Mouse (Mus musculus) limb, embryonic 13.5 days (tissue): Measurements from ENCODE around the gene Trim56. TPM values are rescaled to one million over a fixed set of nuclear protein-coding genes. Genes with fewer than 3 reads are reported as not detected.

Source experiments
- ATAC-seq: fragments of 200-750 bp; cut with Nextera tagmentation; 2 replicates; pipeline ENCODE4 v1.8.0; 2017; ENCODE audit warnings: low read depth, moderate number of reproducible peaks, moderate TSS enrichment; ENCODE audit not compliant: low FRiP score
- H3K27ac ChIP-seq: fragments of 300-500 bp; sonication (generic); 2 replicates; pipeline ENCODE4 v1.5.1; 2015; ENCODE audit warnings: inconsistent platforms, mild to moderate bottlenecking, moderate library complexity
- H3K27me3 ChIP-seq: fragments of 300-500 bp; sonication (generic); 2 replicates; pipeline ENCODE4 v1.6.1; 2015; ENCODE audit warnings: mild to moderate bottlenecking, inconsistent platforms
- H3K36me3 ChIP-seq: fragments of 300-500 bp; sonication (generic); 2 replicates; pipeline ENCODE4 v1.6.1; 2015; ENCODE audit warnings: inconsistent platforms, mild to moderate bottlenecking, moderate library complexity
- H3K4me1 ChIP-seq: fragments of 300-500 bp; sonication (generic); 2 replicates; pipeline ENCODE4 v1.6.1; 2015; ENCODE audit warnings: inconsistent platforms
- H3K4me2 ChIP-seq: fragments of 300-500 bp; sonication (generic); replicated peaks from 2 replicates; pipeline ENCODE4 v1.6.1; 2015; ENCODE audit warnings: inconsistent platforms, mild to moderate bottlenecking, moderate library complexity
- H3K4me3 ChIP-seq: fragments of 300-500 bp; sonication (generic); 2 replicates; pipeline ENCODE4 v1.5.1; 2015; ENCODE audit warnings: moderate library complexity, mild to moderate bottlenecking, inconsistent platforms
- H3K9ac ChIP-seq: fragments of 300-500 bp; sonication (generic); 2 replicates; pipeline ENCODE4 v1.6.1; 2015; ENCODE audit warnings: mild to moderate bottlenecking, inconsistent platforms
- H3K9me3 ChIP-seq: fragments of 300-500 bp; sonication (generic); 2 replicates; pipeline ENCODE4 v1.6.1; 2016; ENCODE audit warnings: inconsistent platforms
- WGBS: fragments of 180-500 bp; shearing (Covaris S2); methylation state at CpG from one replicate; pipeline ENCODE4 v1.1.7; 2015; 5-methylcytosine and 5-hydroxymethylcytosine counted together
- polyA plus RNA-seq: library from polyadenylated mRNA; unstranded; fragments of >200 nt; fragmentation: Nextera tagmentation; extraction: Ambion mirVana; gene quantifications from 2 replicates; pipeline ENCODE4 v1.2.1, GENCODE M21; 2015

The Trim56 gene
- polyA plus RNA-seq, 1 experiment from 2014 or later: 6.9 TPM

- Histone ChIP-seq H3K9me3 (no peaks in the 10 kb centered on the region), H3K9ac (no peak overlapping the region), H3K27ac (no peak overlapping the region), H3K4me2 (no peak overlapping the region), H3K36me3 (no peaks in the 10 kb centered on the region), H3K27me3 (no peaks in the 10 kb centered on the region), H3K4me1 (no peaks in the 10 kb centered on the region), H3K4me3 (no peak overlapping the region)
- ATAC-seq: no peak
- 92% methylated on average over 8 of the region's 8 CpGs for WGBS
These were observed 28.6 kb downstream of the Trim56 start for GRCm38 (mm10) chr5:137087410-137087809.

- Histone ChIP-seq H3K9ac (no peak overlapping the region), H3K9me3 (no peaks in the 10 kb centered on the region), H3K27me3 (no peaks in the 10 kb centered on the region), H3K4me2 (no peak overlapping the region), H3K36me3 (no peaks in the 10 kb centered on the region), H3K4me3 (no peak overlapping the region), H3K4me1 (no peaks in the 10 kb centered on the region), H3K27ac (no peak overlapping the region)
- 78% methylated on average over 3 of the region's 3 CpGs for WGBS
- no peak for ATAC-seq
These were observed 30.3 kb downstream of the Trim56 start for GRCm38 (mm10) chr5:137085731-137086130.

GRCm38 (mm10) chr5:137085021-137085420, 31.0 kb downstream of the Trim56 start:
- no peaks in the 10 kb centered on the region for H3K9me3 ChIP-seq
- H3K27me3 ChIP-seq: no peaks in the 10 kb centered on the region
- 90% methylated on average over 6 of the region's 6 CpGs for WGBS
- no peak for ATAC-seq
- H3K4me1 ChIP-seq: no peaks in the 10 kb centered on the region
- H3K36me3 ChIP-seq: no peaks in the 10 kb centered on the region
- no peak overlapping the region for H3K4me3 ChIP-seq
- H3K9ac ChIP-seq: no peak overlapping the region
- H3K27ac ChIP-seq: no peak overlapping the region
- H3K4me2 ChIP-seq: no peak overlapping the region

DNA sequence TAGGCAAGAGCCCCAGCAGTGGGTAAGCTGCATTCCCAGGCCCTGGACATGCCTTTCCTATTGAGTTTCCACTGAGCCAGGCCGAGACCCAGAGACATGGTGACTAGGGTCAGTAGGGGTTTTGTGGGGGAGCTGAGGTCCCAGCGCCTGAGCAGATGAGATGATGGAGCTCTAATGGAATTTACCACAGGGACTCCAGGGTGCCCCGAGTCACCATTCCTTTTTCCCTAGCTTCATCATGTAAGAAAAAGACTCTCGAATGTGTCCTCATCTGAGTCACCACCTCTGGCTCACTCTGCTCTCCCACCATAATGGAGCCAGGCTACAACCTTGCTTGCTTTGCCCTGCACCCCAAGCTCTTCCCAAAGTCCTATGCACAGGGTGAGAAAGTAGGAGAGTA, 33.0 kb downstream of the Trim56 start:
- no peak overlapping the region for H3K27ac ChIP-seq
- 82% methylated on average over 4 of the region's 4 CpGs for WGBS
- no peak overlapping the region for H3K4me3 ChIP-seq
- ATAC-seq: no peak
- H3K9me3 ChIP-seq: no peaks in the 10 kb centered on the region
- no peak overlapping the region for H3K4me2 ChIP-seq
- no peaks in the 10 kb centered on the region for H3K4me1 ChIP-seq
- H3K27me3 ChIP-seq: no peaks in the 10 kb centered on the region
- no peak overlapping the region for H3K9ac ChIP-seq
- no peaks in the 10 kb centered on the region for H3K36me3 ChIP-seq

DNA sequence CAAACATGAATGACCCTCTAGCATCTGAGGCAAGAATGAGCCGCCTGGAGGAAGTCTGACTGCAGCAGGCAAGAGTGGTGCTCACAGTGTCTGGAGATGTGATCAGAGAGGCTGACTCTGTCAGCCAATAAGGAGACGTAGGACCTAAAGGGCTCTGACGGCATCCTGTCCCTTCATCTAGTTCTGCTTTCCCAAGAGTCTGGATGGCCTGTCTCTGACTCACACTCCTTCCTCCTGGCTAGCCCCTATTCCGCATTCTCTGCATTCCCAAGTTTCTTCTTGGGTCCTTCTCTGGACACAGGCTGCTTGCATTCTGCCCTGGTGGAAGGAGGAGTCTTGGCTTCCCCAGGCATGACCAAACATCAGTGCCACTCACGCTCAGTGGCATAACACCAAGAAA, 36.2 kb downstream of the Trim56 start:
- no peak overlapping the region for H3K9ac ChIP-seq
- H3K4me1 ChIP-seq: peaks cover 9% of the 10 kb centered on the region; the same call in 1 of the 2 replicates

DNA sequence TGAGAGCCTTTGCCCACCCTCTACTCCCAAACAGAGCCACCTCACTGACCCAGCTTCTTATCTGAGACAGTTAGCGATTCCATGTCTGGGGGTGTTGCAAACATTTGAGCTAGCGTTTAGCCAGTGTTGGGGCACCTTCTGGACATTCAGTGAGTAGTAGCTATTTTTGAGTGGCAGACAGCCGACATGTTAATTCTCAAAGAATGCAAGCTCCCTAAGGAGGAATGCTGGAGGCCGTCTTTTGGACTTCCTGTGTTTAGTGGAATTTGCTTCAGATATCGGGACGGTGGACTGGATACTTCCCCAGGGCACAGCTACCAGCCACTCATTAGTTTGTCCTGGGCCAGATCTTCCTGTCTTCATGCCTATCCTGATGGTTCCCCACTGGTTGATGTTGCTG, 37.4 kb downstream of the Trim56 start:
- 44% methylated on average over 6 of the region's 6 CpGs for WGBS
- no peak overlapping the region for H3K4me3 ChIP-seq
- no peaks in the 10 kb centered on the region for H3K36me3 ChIP-seq
- no peak for ATAC-seq
- no peaks in the 10 kb centered on the region for H3K9me3 ChIP-seq
- no peak overlapping the region for H3K9ac ChIP-seq
- no peak overlapping the region for H3K27ac ChIP-seq
- H3K4me2 ChIP-seq: no peak overlapping the region
- H3K4me1 ChIP-seq: peaks cover 9% of the 10 kb centered on the region; the same call in 1 of the 2 replicates
- no peaks in the 10 kb centered on the region for H3K27me3 ChIP-seq

More for the DNA sequence above, 36.2 kb downstream of the Trim56 start:
- H3K27ac ChIP-seq: no peak overlapping the region
- no peak for ATAC-seq
- no peak overlapping the region for H3K4me2 ChIP-seq
- H3K36me3 ChIP-seq: no peaks in the 10 kb centered on the region
- no peak overlapping the region for H3K4me3 ChIP-seq
- no peaks in the 10 kb centered on the region for H3K9me3 ChIP-seq
- WGBS: 50% methylated on average over 5 of the region's 5 CpGs
- H3K27me3 ChIP-seq: no peaks in the 10 kb centered on the region

- WGBS: 89% methylated on average over 14 of the region's 14 CpGs
- Histone ChIP-seq H3K4me3 (no peak overlapping the region), H3K9me3 (no peaks in the 10 kb centered on the region), H3K27ac (no peak overlapping the region), H3K4me2 (no peak overlapping the region), H3K27me3 (no peaks in the 10 kb centered on the region), H3K4me1 (peaks cover 9% of the 10 kb centered on the region; the same call in 1 of the 2 replicates), H3K9ac (no peak overlapping the region), H3K36me3 (no peaks in the 10 kb centered on the region)
- no peak for ATAC-seq
These were observed 38.0 kb downstream of the Trim56 start for GRCm38 (mm10) chr5:137078041-137078440.

- Histone ChIP-seq H3K36me3 (no peaks in the 10 kb centered on the region), H3K4me1 (peaks cover 18% of the 10 kb centered on the region), H3K4me2 (no peak overlapping the region), H3K27ac (no peak overlapping the region), H3K9me3 (no peaks in the 10 kb centered on the region), H3K4me3 (no peak overlapping the region), H3K9ac (no peak overlapping the region), H3K27me3 (no peaks in the 10 kb centered on the region)
- no peak for ATAC-seq
- 87% methylated on average over 7 of the region's 7 CpGs for WGBS
These were observed 38.8 kb downstream of the Trim56 start for GRCm38 (mm10) chr5:137077187-137077586.

DNA sequence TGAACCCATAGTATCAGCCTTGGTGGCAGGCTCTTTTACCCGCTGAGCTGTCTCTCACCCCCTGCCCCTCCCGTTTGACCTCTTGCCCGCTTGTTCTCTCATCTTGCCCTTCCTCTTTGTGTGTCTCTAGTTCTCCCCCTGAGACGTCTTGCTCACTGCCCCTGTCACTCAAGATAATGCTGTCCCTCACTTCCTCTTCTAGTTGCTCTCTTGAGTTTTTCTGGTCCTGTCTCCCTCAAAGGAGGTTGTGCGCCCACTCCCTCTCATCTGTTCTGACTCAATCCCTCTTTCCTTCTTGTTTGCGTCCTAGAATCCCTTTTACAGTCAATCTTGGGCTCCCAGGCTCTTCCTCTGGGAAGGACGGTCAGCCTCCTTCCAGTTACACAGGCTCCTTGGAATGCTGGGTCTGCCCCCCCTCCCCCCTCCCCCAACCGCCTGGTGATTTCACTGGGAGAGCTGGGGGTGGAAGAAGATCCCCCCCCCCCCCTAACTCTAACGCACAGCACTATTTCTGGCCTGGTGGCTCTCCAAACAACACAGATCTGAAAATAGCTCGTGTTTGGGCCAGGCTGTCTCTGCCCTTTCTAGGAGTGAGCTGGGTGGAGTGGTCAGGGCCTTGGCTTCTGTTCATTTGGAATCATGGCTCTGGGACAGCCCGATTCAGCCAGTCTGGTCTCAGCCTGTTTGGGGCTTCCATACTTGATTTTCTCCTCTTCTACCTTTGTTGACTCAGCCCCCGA, 39.6 kb downstream of the Trim56 start:
- H3K4me2 ChIP-seq: no peak overlapping the region
- no peaks in the 10 kb centered on the region for H3K9me3 ChIP-seq
- H3K4me1 ChIP-seq: peaks cover 24% of the 10 kb centered on the region
- H3K27me3 ChIP-seq: no peaks in the 10 kb centered on the region
- ATAC-seq: no peak
- H3K4me3 ChIP-seq: no peak overlapping the region
- H3K9ac ChIP-seq: no peak overlapping the region
- 0 out of 2 replicates have a peak overlapping the region, but pooled peaks have one; percentile 3 for H3K27ac ChIP-seq
- WGBS: 44% methylated on average over 12 of the region's 12 CpGs
- H3K36me3 ChIP-seq: no peaks in the 10 kb centered on the region

DNA sequence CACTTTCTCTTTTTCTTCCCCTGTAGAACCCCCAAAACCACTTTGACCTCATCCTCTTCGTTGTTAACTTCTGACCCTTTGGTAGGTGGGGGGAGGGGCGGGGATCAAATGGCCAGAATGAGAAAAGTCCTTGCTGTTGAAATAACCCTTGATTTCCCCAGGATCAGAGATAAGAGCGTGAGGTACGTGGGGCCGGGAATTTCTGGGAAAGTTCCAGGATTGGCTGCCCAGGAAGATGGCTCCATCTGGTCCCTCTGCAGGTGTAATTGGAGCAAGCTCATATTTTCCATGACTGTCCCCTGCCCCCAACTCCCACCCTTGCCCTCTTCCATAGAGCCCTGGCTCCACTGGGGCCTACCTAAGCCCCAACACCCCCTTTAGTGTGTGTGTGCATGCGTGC, 40.3 kb downstream of the Trim56 start:
- no peak for ATAC-seq
- Histone ChIP-seq H3K4me2 (no peak overlapping the region), H3K27me3 (no peaks in the 10 kb centered on the region), H3K9ac (no peak overlapping the region), H3K9me3 (no peaks in the 10 kb centered on the region), H3K4me1 (peaks cover 24% of the 10 kb centered on the region), H3K4me3 (no peak overlapping the region), H3K36me3 (no peaks in the 10 kb centered on the region), H3K27ac (0 out of 2 replicates have a peak overlapping the region, but pooled peaks have one; percentile 3)
- WGBS: 70% methylated on average over 6 of the region's 6 CpGs

- 30% methylated on average over 6 of the region's 6 CpGs for WGBS
- no peaks in the 10 kb centered on the region for H3K36me3 ChIP-seq
- H3K4me2 ChIP-seq: no peak overlapping the region
- H3K4me3 ChIP-seq: no peak overlapping the region
- peaks cover 24% of the 10 kb centered on the region for H3K4me1 ChIP-seq
- no peak overlapping the region for H3K9ac ChIP-seq
- no peaks in the 10 kb centered on the region for H3K9me3 ChIP-seq
- no peaks in the 10 kb centered on the region for H3K27me3 ChIP-seq
- no peak for ATAC-seq
- H3K27ac ChIP-seq: no peak overlapping the region
These were observed 41.8 kb downstream of the Trim56 start for GRCm38 (mm10) chr5:137074191-137074651.

DNA sequence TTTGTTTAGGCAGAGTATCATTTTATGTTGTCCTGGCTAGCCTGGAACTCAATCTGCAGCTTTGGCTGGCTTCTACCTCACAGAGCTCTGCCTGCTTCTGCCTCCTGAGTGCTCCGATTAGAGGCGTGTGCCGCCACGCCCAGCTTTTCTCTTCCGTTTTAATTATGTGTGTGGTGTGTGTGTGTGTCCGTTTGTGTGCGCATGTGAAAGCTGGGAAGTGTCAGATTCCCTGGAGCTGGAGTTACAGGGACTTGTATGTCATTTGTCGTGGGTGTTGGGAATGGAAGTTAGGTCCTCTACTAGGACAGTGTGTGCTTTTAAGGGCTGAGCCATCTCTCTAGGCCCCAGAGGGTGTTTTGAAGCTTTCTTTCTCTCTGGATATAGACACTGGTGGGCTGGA, 42.9 kb downstream of the Trim56 start:
- no peak overlapping the region for H3K9ac ChIP-seq
- H3K27me3 ChIP-seq: no peaks in the 10 kb centered on the region
- H3K4me2 ChIP-seq: no peak overlapping the region
- no peak for ATAC-seq
- peaks cover 24% of the 10 kb centered on the region for H3K4me1 ChIP-seq
- H3K4me3 ChIP-seq: no peak overlapping the region
- H3K36me3 ChIP-seq: no peaks in the 10 kb centered on the region
- H3K9me3 ChIP-seq: no peaks in the 10 kb centered on the region
- WGBS: 93% methylated on average over 8 of the region's 8 CpGs
- no peak overlapping the region for H3K27ac ChIP-seq
